Mouse (Mus musculus): Measurements from ENCODE around the gene Kcnk12. TPM values are rescaled to one million over a fixed set of nuclear protein-coding genes. Genes with fewer than 3 reads are reported as not detected.

The Kcnk12 gene
- total and polyA plus RNA-seq, 3 experiments, result not detected

DNA sequence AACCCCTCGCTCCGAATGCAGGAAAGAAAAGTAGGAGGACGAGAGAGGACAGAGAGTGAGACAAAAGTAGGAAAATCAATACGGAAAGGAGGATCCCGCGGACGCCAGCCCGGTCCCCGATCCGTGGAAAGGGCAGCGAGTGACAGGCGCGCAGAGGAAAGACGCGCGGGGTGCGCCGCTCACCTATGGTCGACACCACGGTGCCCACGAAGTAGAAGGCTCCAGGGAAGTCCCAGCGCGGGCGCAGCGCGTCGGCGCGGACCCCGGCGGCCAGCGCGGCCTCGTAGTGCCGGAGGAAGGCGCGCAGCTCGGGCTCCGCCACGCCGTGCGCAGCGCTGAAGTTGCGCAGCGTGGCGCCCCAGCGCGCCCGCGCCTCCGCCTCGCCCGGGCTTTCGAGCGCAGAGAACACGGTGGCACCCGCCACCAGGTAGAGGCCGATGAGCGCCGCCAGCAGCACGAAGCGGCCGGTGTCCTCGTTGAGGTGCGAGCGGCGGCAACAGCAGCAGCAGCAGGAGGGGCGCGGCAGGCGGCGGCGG, 845 bp downstream of the Kcnk12 start:
- Histone ChIP-seq H3K27me3 (ENCODE audit: control insufficient read depth in 1 of 2, insufficient read depth in 2 of 2, low read length in 2 of 2) (no peaks in the 10 kb centered on the region; a peak in 1 of 4 replicates), H3K9me3 (replicated peaks; ENCODE audit: insufficient read depth, low read length) (no peaks in the 10 kb centered on the region), H3K4me1 (ENCODE audit: control insufficient read depth in 1 of 2, insufficient read depth in 2 of 2, low read length in 2 of 2) (no peaks in the 10 kb centered on the region), H3K27ac (ENCODE audit: control insufficient read depth, low read depth, low read length) (no peak overlapping the region), H3K9ac (ENCODE audit: control insufficient read depth, low read depth, low read length, poor library complexity, severe bottlenecking) (no peak overlapping the region), H3K79me2 (ENCODE audit: control insufficient read depth, insufficient read depth, low read length, poor library complexity) (no peaks in the 10 kb centered on the region), H3K4me3 (ENCODE audit: control insufficient read depth in 1 of 2, insufficient read depth in 1 of 2, low read depth in 2 of 2, low read length in 2 of 2) (no peak overlapping the region), H3K36me3 (ENCODE audit: control insufficient read depth in 1 of 2, insufficient read depth in 2 of 2, low read length in 2 of 2) (no peaks in the 10 kb centered on the region)
- DNase-seq (ENCODE audit: low read depth, low spot score), result no peak
- no peak for TF ChIP-seq NRF1 (IDR thresholded peaks at IDR 0.05; ENCODE audit: insufficient read depth, low read depth, low read length, poor library complexity, severe bottlenecking)
- TF ChIP-seq MYB (IDR thresholded peaks at IDR 0.05; ENCODE audit: low read depth, low read length), result no peak
- TF ChIP-seq CTCF (IDR thresholded peaks at IDR 0.05 in 2 of 3, conservative IDR thresholded peaks at IDR 0.05 in 1 of 3; ENCODE audit: control insufficient read depth in 1 of 3, insufficient read depth in 1 of 3, low read depth in 2 of 3, low read length in 3 of 3, poor library complexity in 1 of 3, severe bottlenecking in 1 of 3), result no peak
- no peak for TF ChIP-seq RCOR1 (IDR thresholded peaks at IDR 0.05; ENCODE audit: low read depth, low read length)
- no peak for TF ChIP-seq HCFC1 (IDR thresholded peaks at IDR 0.05; ENCODE audit: low read depth, low read length)
- TF ChIP-seq USF1 (IDR thresholded peaks at IDR 0.05; ENCODE audit: low read depth, low read length), result no peak
- TF ChIP-seq USF2 (IDR thresholded peaks at IDR 0.05; ENCODE audit: borderline replicate concordance in 1 of 2, insufficient read depth in 1 of 2, low read depth in 1 of 2, low read length in 2 of 2), result no peak
- TF ChIP-seq CHD1 (IDR thresholded peaks at IDR 0.05; ENCODE audit: low read depth, low read length), result no peak
- no peak for TF ChIP-seq TBP (IDR thresholded peaks at IDR 0.05; ENCODE audit: low read depth, low read length)
- TF ChIP-seq SIN3A (IDR thresholded peaks at IDR 0.05; ENCODE audit: low read length), result no peak
- TF ChIP-seq MYC (IDR thresholded peaks at IDR 0.05; ENCODE audit: low read depth, low read length), result no peak
- no peak for TF ChIP-seq JUND (IDR thresholded peaks at IDR 0.05; ENCODE audit: low read depth, low read length)
- TF ChIP-seq MAZ (IDR thresholded peaks at IDR 0.05; ENCODE audit: low read depth, low read length), result no peak
- no peak for TF ChIP-seq TAL1 (IDR thresholded peaks at IDR 0.05; ENCODE audit: low read length)
- no peak for TF ChIP-seq TCF12 (IDR thresholded peaks at IDR 0.05; ENCODE audit: low read depth, low read length)

- no peak for DNase-seq (ENCODE audit: low read depth, low spot score)
- no peaks in the 10 kb centered on the region for H3K79me2 ChIP-seq (ENCODE audit: control insufficient read depth, insufficient read depth, low read length, poor library complexity)
- TF ChIP-seq ZC3H11A (IDR thresholded peaks at IDR 0.05; ENCODE audit: low read depth, low read length) (no peak), GABPA (IDR thresholded peaks at IDR 0.05; ENCODE audit: low read depth, low read length) (no peak), NRF1 (IDR thresholded peaks at IDR 0.05; ENCODE audit: insufficient read depth, low read depth, low read length, poor library complexity, severe bottlenecking) (no peak), ETS1 (IDR thresholded peaks at IDR 0.05; ENCODE audit: low read depth, low read length) (no peak), ZNF384 (IDR thresholded peaks at IDR 0.05; ENCODE audit: low read depth, low read length) (no peak), POLR2A (IDR thresholded peaks at IDR 0.05; ENCODE audit: control insufficient read depth in 1 of 2, insufficient read depth in 1 of 2, low read depth in 1 of 2, low read length in 2 of 2, poor library complexity in 1 of 2) (no peak), POLR2AphosphoS2 (IDR thresholded peaks at IDR 0.05; ENCODE audit: low read length) (no peak), MYB (IDR thresholded peaks at IDR 0.05; ENCODE audit: low read depth, low read length) (no peak), POLR2AphosphoS5 (IDR thresholded peaks at IDR 0.05; ENCODE audit: borderline replicate concordance, low read depth, low read length) (no peak), CTCF (IDR thresholded peaks at IDR 0.05 in 2 of 3, conservative IDR thresholded peaks at IDR 0.05 in 1 of 3; ENCODE audit: control insufficient read depth in 1 of 3, insufficient read depth in 1 of 3, low read depth in 2 of 3, low read length in 3 of 3, poor library complexity in 1 of 3, severe bottlenecking in 1 of 3) (no peak), UBTF (IDR thresholded peaks at IDR 0.05; ENCODE audit: borderline replicate concordance, insufficient read depth, low read depth, low read length) (no peak), MAZ (IDR thresholded peaks at IDR 0.05; ENCODE audit: low read depth, low read length) (no peak), MXI1 (IDR thresholded peaks at IDR 0.05; ENCODE audit: low read depth, low read length) (no peak), CHD2 (IDR thresholded peaks at IDR 0.05; ENCODE audit: low read length) (no peak), MAX (IDR thresholded peaks at IDR 0.05; ENCODE audit: low read length) (no peak), EP300 (IDR thresholded peaks at IDR 0.05; ENCODE audit: low read depth in 1 of 2, low read length in 2 of 2) (no peak), USF2 (IDR thresholded peaks at IDR 0.05; ENCODE audit: borderline replicate concordance in 1 of 2, insufficient read depth in 1 of 2, low read depth in 1 of 2, low read length in 2 of 2) (no peak), USF1 (IDR thresholded peaks at IDR 0.05; ENCODE audit: low read depth, low read length) (no peak)
- H3K27ac ChIP-seq (ENCODE audit: control insufficient read depth, low read depth, low read length), result no peak overlapping the region
- no peaks in the 10 kb centered on the region for H3K9me3 ChIP-seq (replicated peaks; ENCODE audit: insufficient read depth, low read length)
- H3K4me1 ChIP-seq (ENCODE audit: control insufficient read depth in 1 of 2, insufficient read depth in 2 of 2, low read length in 2 of 2), result no peaks in the 10 kb centered on the region
- H3K36me3 ChIP-seq (ENCODE audit: control insufficient read depth in 1 of 2, insufficient read depth in 2 of 2, low read length in 2 of 2), result no peaks in the 10 kb centered on the region
- no peak overlapping the region for H3K9ac ChIP-seq (ENCODE audit: control insufficient read depth, low read depth, low read length, poor library complexity, severe bottlenecking)
- H3K27me3 ChIP-seq (ENCODE audit: control insufficient read depth in 1 of 2, insufficient read depth in 2 of 2, low read length in 2 of 2), result no peaks in the 10 kb centered on the region; a peak in 1 of 4 replicates
- no peak overlapping the region for H3K4me3 ChIP-seq (ENCODE audit: control insufficient read depth in 1 of 2, insufficient read depth in 1 of 2, low read depth in 2 of 2, low read length in 2 of 2)
Measured at GRCm38 (mm10) chr17:87795927-87796714, 1.7 kb downstream of the Kcnk12 start.
